Mouse (Mus musculus) heart, postnatal 14 days (tissue): ENCODE measurements around the gene Tepp. TPM values are rescaled to one million over a fixed set of nuclear protein-coding genes. Genes with fewer than 3 reads are reported as not detected.

Experiments used
- DNase-seq, 2 experiments: peaks; one replicate each; pipeline ENCODE4 v3.0.0; 2021 to 2022
- intact Hi-C: fragments of 180-260 bp; cut with DNase I; formaldehyde crosslinking; loops from one replicate; pipeline ENCODE4 v1.15.1; 2025
- long read RNA-seq, 2 experiments: library from polyadenylated mRNA; stranded (forward); transcript quantifications; one replicate each; pipeline ENCODE4 v2.0.0; 2021
- total RNA-seq, 2 experiments: library from RNA; stranded (reverse); gene quantifications; 2 replicates each; pipeline ENCODE4 v1.2.3; 2021

The Tepp gene
- total RNA-seq, result under 1 TPM in 1 of 2 experiments, not detected in 1; 0.37 TPM
- long read RNA-seq, experiment 1, partial matches to known transcripts, result 0 of 1 reads
- long read RNA-seq, experiment 1, other reads (novel, unspliced or antisense), result 1 of 1 reads
- long read RNA-seq, experiment 2, result 0 reads

DNA sequence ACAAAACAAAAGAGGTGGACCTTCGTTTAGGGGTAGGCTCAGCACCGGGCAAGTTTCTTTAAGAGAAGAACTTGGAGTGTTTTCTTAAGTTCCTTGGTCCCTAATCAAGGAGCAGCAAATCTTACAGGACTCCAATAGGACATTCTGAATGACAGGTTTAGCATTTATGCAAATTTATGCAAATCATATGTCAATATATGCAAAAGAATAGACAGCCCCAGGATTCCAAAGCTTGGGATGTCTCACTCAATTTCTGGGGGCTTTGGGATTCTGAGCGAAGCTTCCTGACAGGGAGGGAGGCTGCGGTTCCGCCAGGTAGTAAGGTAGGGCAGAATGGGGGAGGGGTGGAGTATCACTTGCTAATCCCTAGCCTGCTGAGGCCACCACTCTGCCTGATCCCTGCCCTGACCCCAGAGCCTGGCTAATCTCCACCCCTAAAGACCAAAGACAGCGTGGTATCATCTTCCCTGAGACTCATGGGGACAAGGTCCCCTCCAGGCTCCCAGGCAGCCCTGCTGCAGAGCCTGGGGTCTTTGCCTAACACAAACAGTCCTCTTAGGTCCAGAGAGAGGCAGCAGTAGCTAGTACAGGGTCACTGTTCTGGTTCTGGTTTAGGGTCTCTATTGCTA, at the start of gene Tepp:
TSS of gene Tepp (plus strand) at position 225 of the 629 bp plus-strand sequence.
- DNase-seq, result no peak
- intact Hi-C loops, result no loop called here

DNA sequence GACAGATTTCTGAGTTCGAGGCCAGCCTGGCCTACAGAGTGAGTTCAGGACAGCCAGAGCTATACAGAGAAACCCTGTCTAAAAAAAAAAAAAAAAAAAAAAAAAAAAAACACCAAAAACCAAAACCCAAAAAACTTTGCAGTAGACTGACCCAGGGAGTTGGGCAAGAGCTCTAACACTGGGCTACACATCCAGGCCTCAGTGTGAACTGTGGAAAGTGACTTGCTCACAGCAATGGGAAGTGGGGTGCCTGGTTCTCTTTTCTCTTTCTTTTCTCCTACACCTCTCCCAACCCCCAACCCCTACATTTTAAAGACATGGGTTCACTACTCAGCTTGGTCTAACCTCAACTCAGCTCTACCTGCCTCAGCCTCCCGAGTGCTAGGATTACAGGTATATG, 48.2 kb upstream of the Tepp start:
- DNase-seq, result no peak
- intact Hi-C loops, result no loop called here

DNA sequence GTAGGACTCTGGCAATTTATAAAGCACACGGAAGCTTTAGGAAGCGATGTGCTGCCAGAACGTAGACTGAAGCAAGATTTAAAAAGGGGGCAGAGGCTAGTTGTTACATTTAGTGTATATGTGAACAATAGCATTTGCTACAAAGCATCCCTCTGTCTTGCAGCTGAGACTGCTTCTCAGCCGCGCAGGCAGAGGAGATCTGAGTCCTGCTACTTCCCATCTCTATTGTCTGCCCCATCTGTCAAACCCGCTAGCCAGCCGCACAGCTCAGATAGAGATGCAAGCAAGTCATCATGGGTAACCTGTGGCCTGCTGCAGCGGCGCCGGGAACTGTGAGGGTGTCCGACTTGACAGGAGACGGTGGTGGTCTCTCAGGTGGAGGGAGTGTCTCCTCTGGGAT, 39.9 kb upstream of the Tepp start:
- no peak for DNase-seq

DNA sequence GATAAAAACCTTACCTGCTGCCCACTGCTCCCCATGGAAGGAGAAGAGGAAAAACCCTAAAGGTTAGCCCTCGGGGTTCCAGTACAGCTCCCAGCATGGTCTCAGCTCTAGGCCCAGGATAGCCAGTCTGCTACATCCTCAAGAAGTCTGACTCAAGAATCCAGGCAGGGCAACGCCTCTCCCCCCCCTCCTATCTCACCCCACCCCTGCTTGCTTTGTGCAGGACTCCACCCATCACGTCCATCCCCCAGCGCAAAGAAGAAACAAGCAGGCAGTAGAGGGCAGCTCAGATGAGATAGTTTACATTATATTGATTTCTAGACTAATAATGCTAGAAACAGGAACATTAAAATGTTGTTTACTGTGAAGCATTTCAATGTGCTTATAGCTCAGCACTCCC, 38.5 kb upstream of the Tepp start:
- DNase-seq, result no peak
- intact Hi-C loops, result no loop called here

More for the DNA sequence above, 39.9 kb upstream of the Tepp start:
- intact Hi-C loops, result no loop called here

DNA sequence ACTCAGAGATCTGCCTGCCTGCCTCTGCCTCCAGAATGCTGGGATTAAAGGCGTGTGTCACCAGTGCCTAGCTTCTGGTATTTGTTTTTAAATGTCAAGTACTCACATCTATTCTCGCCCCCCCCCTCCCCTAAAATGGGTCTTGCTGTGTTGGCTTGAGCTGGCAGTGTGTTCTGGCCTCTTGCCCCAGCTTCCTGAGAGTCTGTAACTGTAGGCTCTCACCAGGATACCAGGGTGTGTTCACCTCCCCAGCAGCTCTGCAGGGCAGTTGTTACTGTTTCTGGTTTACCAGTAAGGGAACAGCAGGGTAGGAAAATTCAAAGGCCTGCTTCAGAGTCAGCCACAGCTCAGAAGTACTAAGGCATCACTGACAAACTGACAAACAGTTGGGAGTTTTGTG, 37.5 kb upstream of the Tepp start:
- intact Hi-C loops, result no loop called here

DNA sequence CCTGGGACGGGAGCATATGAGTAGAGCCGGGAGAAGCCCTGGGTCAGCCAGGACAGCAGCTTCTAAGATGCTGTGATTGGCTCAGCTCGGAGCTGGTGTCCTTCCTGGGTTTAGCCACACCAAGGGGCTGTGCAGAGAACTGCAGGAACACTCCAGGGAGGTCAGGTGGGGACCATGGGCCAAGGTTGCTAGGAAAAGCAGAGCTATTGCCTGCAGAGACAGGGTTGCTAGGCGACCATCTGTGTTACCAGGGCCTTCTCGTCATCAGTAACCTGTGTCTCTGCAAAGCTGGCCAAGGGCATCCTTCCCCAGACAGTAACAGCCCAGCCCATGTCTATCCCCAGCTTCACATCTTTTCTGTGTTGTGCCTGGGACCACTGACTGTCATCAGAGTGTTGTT, 28.9 kb upstream of the Tepp start:
- intact Hi-C loops, result no loop called here
- DNase-seq, result no peak

More for the DNA sequence above, 37.5 kb upstream of the Tepp start:
- peak; percentile 12 to 38 for DNase-seq

DNA sequence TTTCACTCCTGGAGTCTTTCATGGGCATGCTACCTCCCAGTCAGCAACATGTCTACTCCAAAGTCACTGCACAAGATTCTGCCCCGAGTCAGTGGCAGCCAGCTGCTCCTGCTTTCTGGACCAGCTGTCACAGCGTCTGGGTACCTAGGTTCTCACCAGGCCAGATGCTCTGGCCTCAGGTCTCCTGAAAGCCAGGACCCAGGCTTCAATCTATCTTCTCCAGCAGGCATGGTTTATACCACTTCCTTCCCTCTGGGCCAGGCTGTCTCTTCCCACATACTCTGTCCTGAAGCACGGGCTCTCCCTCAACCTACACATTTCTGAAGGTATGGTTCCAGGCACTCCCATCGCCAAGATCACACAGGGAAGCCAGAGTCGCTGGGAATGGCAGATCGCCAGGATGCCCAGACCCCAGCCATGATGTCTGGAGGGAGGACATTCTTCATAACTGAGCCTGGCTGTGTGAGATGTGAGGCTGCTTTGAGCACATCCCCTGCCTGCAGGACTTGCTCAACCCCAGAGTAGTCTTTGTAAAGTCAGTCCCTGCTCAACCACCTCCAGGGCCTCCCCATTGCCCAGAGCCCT, 21.2 kb upstream of the Tepp start:
- intact Hi-C loops, result no loop called here
- no peak for DNase-seq

DNA sequence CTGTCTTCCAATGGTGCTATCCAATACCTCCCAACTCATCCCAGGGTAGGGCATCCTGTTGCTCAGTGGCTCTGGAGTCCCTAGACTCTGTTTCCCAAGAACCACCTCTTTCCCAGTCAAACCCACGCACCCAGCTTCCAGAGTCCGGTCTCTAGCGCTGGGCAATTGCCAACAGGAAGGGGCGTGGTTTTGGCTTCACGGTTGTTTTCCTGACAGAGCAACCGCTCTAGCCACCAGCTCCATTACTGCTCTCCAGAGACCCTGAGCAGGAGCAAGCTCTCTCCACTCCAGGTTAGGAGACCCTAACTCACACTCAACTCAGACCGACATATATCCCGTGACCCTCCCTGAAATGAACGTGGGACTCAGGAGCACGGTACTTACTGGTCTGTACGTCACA, 17.2 kb upstream of the Tepp start:
- intact Hi-C loops, result no loop called here
- DNase-seq, result peak; percentile 90 to 94

DNA sequence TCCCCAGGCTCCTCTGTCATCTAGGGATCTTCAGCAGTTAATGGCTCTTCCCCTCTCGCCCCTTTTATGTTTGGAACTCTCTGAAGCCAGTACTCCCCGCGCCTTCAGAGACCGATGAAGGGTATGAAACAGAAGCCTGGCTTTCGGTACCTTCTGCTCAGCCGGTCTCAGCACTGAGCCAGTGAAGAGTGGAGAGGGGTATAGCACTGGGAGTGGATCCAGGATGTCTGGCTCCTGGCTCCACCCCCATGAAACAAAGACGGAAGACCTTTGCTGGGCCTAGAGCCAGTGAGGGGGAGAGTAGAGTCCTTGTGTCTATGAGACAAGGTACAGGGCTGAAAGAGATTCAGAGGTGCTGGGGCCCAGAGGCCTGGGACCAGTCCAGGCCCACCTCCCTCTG, 16.5 kb upstream of the Tepp start:
- intact Hi-C loops, result no loop called here
- peak; percentile 56 to 64 for DNase-seq

DNA sequence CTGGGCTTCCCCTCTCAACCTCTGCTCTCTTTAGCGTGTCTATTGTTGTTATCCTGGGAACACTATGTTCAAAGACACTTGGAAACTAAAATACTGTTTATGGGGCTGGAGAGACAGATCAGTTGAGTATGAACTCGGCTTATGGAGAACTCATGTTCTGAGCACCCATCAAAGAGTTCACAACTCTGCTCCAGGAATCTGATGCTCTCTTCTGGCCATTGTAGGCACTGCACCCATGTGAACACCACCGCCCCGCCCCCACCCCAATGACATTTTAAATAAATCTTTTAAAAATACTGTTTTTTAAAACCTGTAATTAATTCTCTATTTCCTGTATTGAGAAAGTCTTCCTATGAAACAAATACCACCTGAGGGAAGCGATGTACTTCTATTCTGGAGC, 8.0 kb upstream of the Tepp start:
- peak; percentile 27 to 61 for DNase-seq
- intact Hi-C loops, result loop anchor here (2.0 to 10.0 kb wide), 2 partner anchors 48 to 198 kb away; no protein-coding TSS in a partner anchor

DNA sequence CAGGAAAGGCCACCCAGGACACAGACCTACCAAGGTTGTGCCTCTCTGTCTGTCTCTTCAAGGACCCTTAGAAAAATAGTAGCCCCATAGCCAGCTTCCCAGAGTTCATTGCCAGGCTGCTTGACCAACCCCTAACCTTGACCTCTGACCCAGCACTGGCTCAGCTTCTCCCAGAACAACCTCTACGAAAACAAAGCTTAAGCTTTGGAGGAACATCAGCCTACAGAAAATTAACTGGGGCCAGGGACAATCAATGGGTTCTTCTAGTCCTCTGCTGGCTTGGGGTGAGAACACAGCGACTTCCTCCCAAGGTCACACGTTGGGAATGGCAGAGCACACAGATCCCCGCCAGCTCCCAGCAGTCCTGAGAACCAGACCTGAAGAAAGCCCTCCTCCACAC, 4.8 kb upstream of the Tepp start:
- intact Hi-C loops, result loop anchor here (10.0 kb wide), 1 partner anchor 201 kb away; no protein-coding TSS in a partner anchor
- DNase-seq, result no peak

DNA sequence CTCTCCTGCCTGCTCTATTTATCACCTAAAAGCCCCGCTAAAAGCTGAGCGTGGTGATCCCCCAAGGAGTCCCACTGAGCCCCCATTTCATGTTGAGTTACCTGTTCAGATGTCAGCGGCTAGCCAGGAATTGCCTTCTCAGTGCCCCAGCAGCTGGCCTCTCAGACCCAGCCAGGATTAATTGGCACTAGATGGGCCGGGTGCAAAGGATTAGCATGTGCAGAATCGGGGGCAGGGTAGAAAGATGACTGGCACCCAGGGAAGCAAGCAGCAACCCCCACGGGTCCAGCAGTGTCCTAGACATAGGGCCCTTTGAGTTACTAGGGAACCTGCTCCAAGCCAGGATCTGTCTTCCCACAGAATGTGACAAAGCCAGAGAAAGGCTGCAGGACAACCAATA, 3.9 kb upstream of the Tepp start, which contains the start of gene Cngb1:
TSS of gene Cngb1 (minus strand) at position 155 of the 400 bp plus-strand sequence.
- intact Hi-C loops, result loop anchor here (10.0 kb wide), 1 partner anchor 202 kb away; no protein-coding TSS in a partner anchor
- DNase-seq, result no peak

DNA sequence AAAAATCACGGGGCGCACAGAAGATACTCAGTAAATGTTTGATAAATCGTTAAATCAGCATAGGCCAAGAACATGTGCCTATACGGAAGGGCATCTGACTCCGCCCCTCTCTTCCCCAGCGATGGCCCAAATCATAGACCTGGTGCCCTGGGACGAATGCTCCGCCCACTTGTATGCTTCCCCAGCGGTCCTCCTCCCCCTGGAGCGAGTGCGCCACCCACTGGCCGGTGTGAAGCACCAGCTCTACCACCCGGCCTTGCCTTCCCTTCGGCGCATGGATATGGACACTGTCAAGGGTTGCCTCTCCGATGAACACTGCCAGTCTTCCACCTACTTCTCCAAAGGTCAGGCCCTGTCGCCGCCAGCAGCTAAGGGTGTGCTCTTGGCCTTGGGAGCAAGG, 2.5 kb downstream of the Tepp start:
- peak in 1 of 2 experiments; percentile 29 for DNase-seq

DNA sequence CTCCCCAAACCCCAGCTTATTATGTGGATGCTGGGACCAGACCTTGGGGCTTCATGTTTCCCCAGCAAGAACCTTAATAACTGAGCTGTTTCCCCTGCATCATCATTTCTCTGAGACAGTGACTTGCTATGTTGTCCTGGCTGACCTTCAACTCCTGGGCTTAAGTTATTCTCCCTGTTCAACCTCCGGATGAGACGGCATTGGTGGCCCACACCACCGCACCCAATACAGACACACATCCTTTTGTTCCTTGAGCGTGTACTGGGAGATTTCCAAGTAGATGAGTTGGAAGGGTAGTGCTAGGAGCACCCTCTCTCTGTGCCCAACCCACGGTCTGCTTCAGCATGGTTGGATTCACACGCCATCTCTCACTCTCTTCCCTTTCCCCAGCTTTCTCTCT, 3.5 kb downstream of the Tepp start:
- intact Hi-C loops, result no loop called here
- DNase-seq, result no peak

More for the DNA sequence above, 2.5 kb downstream of the Tepp start:
- intact Hi-C loops, result no loop called here

DNA sequence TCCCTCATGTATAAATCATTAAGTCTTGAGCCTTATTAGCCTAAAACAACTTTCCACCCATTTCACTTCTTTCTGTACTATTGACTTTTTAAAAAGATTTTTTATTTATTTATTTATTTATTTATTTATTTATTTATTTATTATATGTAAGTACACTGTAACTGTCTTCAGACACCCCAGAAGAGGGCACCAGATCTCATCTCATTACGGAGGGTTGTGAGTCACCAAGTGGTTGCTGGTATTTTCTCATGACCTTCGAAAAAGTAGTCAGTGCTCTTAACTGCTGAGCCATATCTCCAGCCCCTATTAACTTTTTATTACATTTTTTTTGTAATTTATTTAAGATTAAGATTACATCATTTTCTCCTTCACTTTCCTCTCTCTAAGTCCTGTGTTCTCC, 4.3 kb downstream of the Tepp start:
- DNase-seq, result no peak
- intact Hi-C loops, result no loop called here

DNA sequence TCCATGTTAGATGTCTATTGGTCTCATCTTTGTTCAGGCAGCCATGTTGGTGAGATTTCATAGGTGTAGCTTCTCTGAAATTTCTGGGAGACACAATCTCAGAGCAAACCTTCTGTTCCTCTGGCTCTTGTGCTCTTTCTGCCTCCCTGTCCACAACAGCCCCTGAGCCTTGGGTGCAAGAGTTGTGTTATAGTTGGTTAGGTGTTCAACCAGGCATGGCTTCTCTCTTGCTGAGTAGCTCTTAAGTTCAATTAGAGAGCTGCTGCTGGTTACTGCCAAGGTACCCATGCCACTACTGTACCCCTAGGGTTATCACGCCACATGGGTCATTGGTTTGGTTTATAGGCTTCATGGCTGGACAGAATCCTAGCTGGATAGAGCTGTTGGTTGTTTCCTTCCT, 5.0 kb downstream of the Tepp start:
- DNase-seq, result no peak
- intact Hi-C loops, result no loop called here

DNA sequence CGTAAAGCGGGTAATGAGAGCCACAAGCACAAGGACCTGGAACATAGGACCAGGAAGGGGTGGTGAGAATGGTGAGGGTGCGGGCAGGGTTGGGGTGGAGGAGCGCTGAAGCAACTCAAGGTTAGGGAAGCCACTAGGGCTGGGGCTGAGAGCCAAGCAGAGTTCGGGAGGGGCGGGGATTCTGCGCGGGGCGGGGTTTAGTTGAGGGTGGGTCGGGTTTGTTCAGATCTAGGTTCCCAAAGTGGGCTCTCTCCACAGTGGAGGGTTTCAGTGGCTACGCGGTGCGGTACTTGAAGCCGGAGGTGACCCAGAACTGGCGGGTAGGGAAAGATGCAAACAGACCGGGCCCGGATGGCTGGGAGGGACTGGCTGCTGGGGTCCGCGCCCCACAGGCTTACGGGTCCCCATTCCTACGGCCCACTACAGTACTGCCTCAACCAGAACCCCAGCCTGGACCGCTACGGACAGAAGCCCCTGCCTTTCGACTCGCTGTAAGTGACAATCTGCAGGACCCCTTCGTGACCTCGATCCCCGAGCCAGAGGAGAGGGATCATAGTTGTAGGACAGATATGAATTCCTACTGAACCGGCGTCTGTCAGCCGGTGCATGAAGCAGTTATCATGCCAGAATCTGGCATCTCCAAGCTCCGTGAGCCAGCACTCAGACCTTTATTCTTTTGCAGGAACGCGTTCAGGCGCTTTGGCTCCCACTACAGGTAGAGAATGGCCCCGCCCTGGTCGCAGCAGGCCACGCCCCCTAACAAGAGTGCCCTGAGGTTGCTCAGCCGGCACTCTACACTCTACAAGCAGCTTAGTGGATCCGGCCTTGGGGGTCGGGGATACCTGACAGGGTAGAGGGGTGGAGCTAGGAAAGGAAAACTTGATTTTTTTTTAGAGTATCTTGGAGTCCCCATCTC, 10.1 kb downstream of the Tepp start:
- peak; percentile 36 to 58 for DNase-seq

DNA sequence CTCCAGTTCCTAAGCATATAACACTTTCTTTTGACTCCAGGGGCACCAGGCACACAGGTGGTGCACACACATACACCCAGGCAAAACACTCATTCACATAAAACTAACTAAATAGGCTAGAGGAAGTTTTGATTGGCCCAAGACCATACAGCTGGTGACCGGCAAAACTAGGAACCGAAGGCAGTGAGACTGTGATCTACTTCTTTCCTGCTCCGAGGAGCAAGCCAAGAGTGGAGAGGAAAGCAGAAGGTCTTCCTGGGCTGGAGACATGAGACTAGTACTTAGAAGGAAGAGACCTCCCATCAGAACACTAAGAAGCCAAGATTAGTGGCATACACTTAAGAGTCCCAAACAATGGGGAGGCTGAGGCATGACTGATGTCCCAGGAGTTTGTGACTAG, 12.8 kb downstream of the Tepp start:
- intact Hi-C loops, result no loop called here
- DNase-seq, result no peak

More for the DNA sequence above, 10.1 kb downstream of the Tepp start:
- intact Hi-C loops, result no loop called here

DNA sequence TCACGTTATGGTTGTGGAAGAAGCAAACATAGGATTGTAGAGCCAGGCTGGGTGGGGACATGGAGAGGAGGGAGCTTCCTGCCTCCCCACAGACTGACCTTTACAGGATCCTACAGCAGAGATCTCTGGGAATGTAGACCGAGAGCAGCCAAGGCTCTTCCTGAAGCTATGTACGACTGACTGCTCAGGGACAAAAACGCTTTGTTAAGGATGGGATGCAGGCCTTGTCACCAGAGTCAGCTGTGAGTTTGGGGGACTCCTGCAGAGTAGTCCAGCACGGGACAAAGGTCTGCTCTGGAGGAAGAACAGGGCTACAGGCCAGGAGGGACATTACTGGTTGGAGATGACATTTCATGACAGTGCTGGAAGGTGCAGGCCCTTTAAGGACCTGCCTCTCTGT, 14.3 kb downstream of the Tepp start:
- intact Hi-C loops, result no loop called here

DNA sequence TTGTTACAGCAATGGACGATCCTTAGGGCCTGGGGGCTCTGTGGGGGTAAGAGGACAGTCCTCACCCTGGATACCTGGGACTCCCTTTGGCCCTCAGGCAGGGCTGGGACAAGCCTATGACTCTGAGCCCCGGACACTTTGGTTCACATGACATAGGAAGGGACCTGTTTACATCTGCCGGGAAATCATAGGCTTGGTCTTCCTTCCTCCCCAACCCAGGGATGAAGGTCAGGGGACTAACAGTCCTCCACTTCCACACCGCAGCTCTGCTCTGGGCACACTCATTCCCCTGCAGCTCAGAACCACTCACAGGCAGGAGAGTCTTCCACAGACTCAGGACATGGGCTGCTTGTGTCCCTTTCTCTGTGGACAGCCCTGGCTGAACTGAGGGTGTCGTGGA, 16.5 kb downstream of the Tepp start:
- intact Hi-C loops, result no loop called here
- DNase-seq, result no peak

More for the DNA sequence above, 14.3 kb downstream of the Tepp start:
- DNase-seq, result no peak
